Mouse (Mus musculus): ENCODE results near the gene Six6.

GRCm38 (mm10) chr12:72942171-72942570, 2.5 kb downstream of the Six6 start:
- TF ChIP-seq CTCF (IDR thresholded peaks at IDR 0.05; ENCODE audit: insufficient read depth, low read depth, low read length) (no peak), POLR2A (IDR thresholded peaks at IDR 0.05; ENCODE audit: insufficient read depth, low read depth, low read length) (no peak)
